Mouse (Mus musculus) cerebellum, adult 2 months (tissue): Measurements from ENCODE around the gene Gpx1.

Experiments
- CTCF ChIP-seq: fragments of 200-500 bp; IDR thresholded peaks from 2 replicates; pipeline ENCODE4 v1.5.1; 2011; ENCODE audit warnings: low read depth, mild to moderate bottlenecking, control low read depth, low read length, moderate library complexity, borderline replicate concordance; ENCODE audit not compliant: insufficient read depth
- POLR2A ChIP-seq: fragments of 200-500 bp; IDR thresholded peaks from 2 replicates; pipeline ENCODE4 v1.6.1; 2011; ENCODE audit warnings: low read length, control low read depth, borderline replicate concordance; ENCODE audit not compliant: insufficient read depth

GRCm38 (mm10) chr9:108308141-108308540, 30.6 kb upstream of the Gpx1 start:
- no peak for TF ChIP-seq CTCF
- no peak for TF ChIP-seq POLR2A
